In the genomic region with DNA sequence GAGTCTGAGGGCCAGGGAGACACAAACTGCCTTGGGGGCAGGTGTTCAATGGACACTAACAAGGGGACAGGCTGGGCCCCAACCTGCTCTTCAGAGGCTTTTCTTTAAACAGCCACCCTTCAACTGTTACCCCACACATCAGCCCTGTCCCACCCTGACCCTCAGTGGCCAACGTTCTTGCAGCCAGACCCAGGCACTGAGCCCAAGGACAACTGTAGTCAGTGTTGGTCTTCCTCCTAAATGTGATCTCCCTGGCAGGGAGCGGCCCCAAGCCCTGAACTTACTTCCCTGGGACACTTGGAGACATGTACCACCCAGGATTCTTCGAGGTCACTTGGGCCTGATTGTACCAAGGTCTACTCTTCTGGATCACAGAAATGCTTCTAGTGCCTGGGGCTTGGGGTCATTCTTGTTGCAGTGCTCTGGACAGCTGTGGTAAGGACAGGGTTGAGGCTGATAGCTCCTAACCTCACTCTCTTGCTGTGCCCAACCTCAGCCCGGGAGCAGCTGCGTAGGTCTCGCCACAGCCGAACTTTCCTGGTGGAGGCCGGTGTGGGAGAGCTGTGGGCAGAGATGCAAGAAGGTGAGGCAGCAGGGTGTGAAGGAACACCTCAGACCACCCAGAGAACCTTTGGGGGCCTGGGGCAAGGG, we compare ENCODE assay signal across 22 mouse cellular contexts. TPM values are rescaled to one million over a fixed set of nuclear protein-coding genes. Genes with fewer than 3 reads are reported as not detected.
A peak's percentile ranks its signal among the peaks of the same experiment; 100 is the strongest.
DNase-seq lines count a peak whose midpoint lies in the region; ATAC-seq and TF ChIP-seq lines count a peak whose summit lies in the region.
"Had no signal": no experiment of that assay in that cellular context is flagged by ENCODE, and none has a peak within 500 bp of the region (broad histone marks: within the 10 kb centered on the region; RNA-seq: fewer than 3 reads in every experiment).

No protein-coding gene starts in this region.

- 84% methylated on average over 8 of the region's 8 CpGs for WGBS in heart, embryonic 10.5 days
- 87% methylated on average over 8 of the region's 8 CpGs for WGBS in liver, embryonic 13.5 days (ENCODE audit: insufficient replicate concordance)
- 92% methylated on average over 8 of the region's 8 CpGs for WGBS in liver, embryonic 11.5 days
- 85% methylated on average over 8 of the region's 8 CpGs for WGBS in liver, postnatal 0 days (ENCODE audit: insufficient replicate concordance)

- H3K9ac ChIP-seq in liver, embryonic 13.5 days = peak overlapping the region; percentile 1; the same call in 1 of the 2 replicates
- no peak overlapping the region for H3K9ac ChIP-seq in liver, embryonic 11.5 days (ENCODE audit: low read depth, low read length)
- H3K9ac ChIP-seq in liver, postnatal 0 days (replicated peaks) = no peak overlapping the region
- H3K9ac ChIP-seq: embryonic facial prominence, embryonic 12.5 days; forebrain, embryonic 15.5 days; heart, embryonic 12.5 days; hindbrain, embryonic 13.5 days had no signal

- no peak overlapping the region for H3K4me2 ChIP-seq in liver, embryonic 13.5 days
- no peak overlapping the region for H3K4me2 ChIP-seq in liver, embryonic 11.5 days
- no peak overlapping the region for H3K4me2 ChIP-seq in liver, postnatal 0 days (ENCODE audit: low read depth, low read length)
- H3K4me2 ChIP-seq: embryonic facial prominence, embryonic 12.5 days; forebrain, embryonic 15.5 days; heart, embryonic 12.5 days; hindbrain, embryonic 13.5 days had no signal

- no peak overlapping the region for H3K4me3 ChIP-seq in heart, embryonic 10.5 days
- no peak overlapping the region for H3K4me3 ChIP-seq in liver, embryonic 13.5 days (replicated peaks)
- no peak overlapping the region for H3K4me3 ChIP-seq in liver, embryonic 11.5 days (ENCODE audit: low read depth, low read length)
- no peak overlapping the region for H3K4me3 ChIP-seq in brown adipose tissue, adult 24 weeks (ENCODE audit: insufficient read depth, low read depth, low read length)
- no peak overlapping the region for H3K4me3 ChIP-seq in liver, postnatal 0 days (ENCODE audit: low read depth, low read length)
- H3K4me3 ChIP-seq: embryonic facial prominence, embryonic 12.5 days; forebrain, embryonic 15.5 days; heart, embryonic 12.5 days; hindbrain, embryonic 13.5 days had no signal

- peak overlapping the region; percentile 80 for H3K27ac ChIP-seq in heart, embryonic 10.5 days
- peak overlapping the region; percentile 23; the same call in 1 of the 2 replicates for H3K27ac ChIP-seq in liver, embryonic 13.5 days
- no peak overlapping the region for H3K27ac ChIP-seq in liver, embryonic 11.5 days (ENCODE audit: low read depth, low read length)
- H3K27ac ChIP-seq in brown adipose tissue, adult 24 weeks (replicated peaks; ENCODE audit: low read depth, low read length) = peak overlapping the region; percentile 98
- no peak overlapping the region for H3K27ac ChIP-seq in liver, postnatal 0 days (ENCODE audit: low read depth)
- H3K27ac ChIP-seq: embryonic facial prominence, embryonic 12.5 days; forebrain, embryonic 15.5 days; hindbrain, postnatal 0 days had no signal

- peaks cover 59% of the 10 kb centered on the region for H3K4me1 ChIP-seq in heart, embryonic 10.5 days
- H3K4me1 ChIP-seq in liver, embryonic 13.5 days (replicated peaks) = peaks cover 69% of the 10 kb centered on the region
- peaks cover 25% of the 10 kb centered on the region for H3K4me1 ChIP-seq in liver, embryonic 11.5 days (replicated peaks; ENCODE audit: control insufficient read depth, insufficient read depth, low read length)
- H3K4me1 ChIP-seq in brown adipose tissue, adult 24 weeks (ENCODE audit: control insufficient read depth, insufficient read depth, insufficient read length, low read length) = peaks cover 38% of the 10 kb centered on the region
- peaks cover 20% of the 10 kb centered on the region for H3K4me1 ChIP-seq in liver, postnatal 0 days (ENCODE audit: insufficient read depth)
- H3K4me1 ChIP-seq: embryonic facial prominence, embryonic 12.5 days; forebrain, embryonic 15.5 days had no signal

- TF ChIP-seq CTCF in liver, postnatal 0 days (IDR thresholded peaks at IDR 0.05; ENCODE audit: low read depth) = no peak

- ATAC-seq in liver, embryonic 13.5 days (ENCODE audit: low read depth) = no peak
- ATAC-seq in liver, embryonic 11.5 days (replicated peaks; ENCODE audit: low FRiP score) = no peak
- ATAC-seq in liver, postnatal 0 days = no peak

- H3K9me3 ChIP-seq in heart, embryonic 10.5 days = no peaks in the 10 kb centered on the region
- H3K9me3 ChIP-seq in liver, embryonic 13.5 days (replicated peaks) = no peaks in the 10 kb centered on the region
- H3K9me3 ChIP-seq in liver, embryonic 11.5 days (ENCODE audit: control insufficient read depth, low read length) = no peaks in the 10 kb centered on the region
- H3K9me3 ChIP-seq in liver, postnatal 0 days (ENCODE audit: low read length) = no peaks in the 10 kb centered on the region
- H3K9me3 ChIP-seq: embryonic facial prominence, embryonic 12.5 days; forebrain, embryonic 15.5 days; heart, embryonic 12.5 days; hindbrain, embryonic 13.5 days had no signal

- no peak for TF ChIP-seq EP300 in liver, postnatal 0 days (IDR thresholded peaks at IDR 0.05; ENCODE audit: low read depth)

- peak; percentile 74 for DNase-seq in heart, embryonic 10.5 days (ENCODE audit: low spot score)
- DNase-seq in heart, adult 9 months (ENCODE audit: low spot score in 2 of 2) = no peak
- no peak for DNase-seq in liver, embryonic 13.5 days
- DNase-seq in liver, embryonic 11.5 days (ENCODE audit: low spot score) = no peak
- peak; percentile 19 for DNase-seq in liver, postnatal 0 days
- DNase-seq: adrenal gland, adult 2 months; adrenal gland, postnatal 36 days; cerebellum, adult 11 months; cerebellum, adult 8-10 months; cerebellum, postnatal 14 days; embryo, embryonic 11 days; gastrocnemius, postnatal 10 days had no signal

- H3K36me3 ChIP-seq in heart, embryonic 10.5 days = peaks cover 59% of the 10 kb centered on the region
- H3K36me3 ChIP-seq in liver, embryonic 13.5 days = peaks cover 53% of the 10 kb centered on the region
- peaks cover 26% of the 10 kb centered on the region for H3K36me3 ChIP-seq in liver, embryonic 11.5 days (ENCODE audit: control insufficient read depth, insufficient read depth, low read length)
- peaks cover 22% of the 10 kb centered on the region for H3K36me3 ChIP-seq in liver, postnatal 0 days (replicated peaks; ENCODE audit: insufficient read depth, low read length)

- H3K27me3 ChIP-seq in heart, embryonic 10.5 days (ENCODE audit: insufficient read depth, poor library complexity, severe bottlenecking) = peaks cover 5% of the 10 kb centered on the region
- no peaks in the 10 kb centered on the region for H3K27me3 ChIP-seq in liver, embryonic 13.5 days
- no peaks in the 10 kb centered on the region for H3K27me3 ChIP-seq in liver, embryonic 11.5 days (replicated peaks; ENCODE audit: control insufficient read depth, insufficient read depth, low read length)
- no peaks in the 10 kb centered on the region for H3K27me3 ChIP-seq in liver, postnatal 0 days (ENCODE audit: insufficient read depth, low read length)
- H3K27me3 ChIP-seq: embryonic facial prominence, embryonic 12.5 days; forebrain, embryonic 15.5 days; heart, embryonic 12.5 days; hindbrain, embryonic 13.5 days had no signal

RNA-seq across cellular contexts. Expression of a gene that starts 8.2 kb away (rescaled TPM):
- not detected in 2 replicates for polyA plus RNA-seq in heart, embryonic 10.5 days (2016; fragmentation: Nextera tagmentation; extraction: Ambion mirVana)
- not detected in 2 replicates for polyA plus RNA-seq in liver, embryonic 13.5 days (2015; fragmentation: Nextera tagmentation; extraction: Ambion mirVana)
- not detected in 2 replicates for polyA plus RNA-seq in liver, embryonic 11.5 days (2014; fragmentation: Nextera tagmentation; extraction: Ambion mirVana)
- not detected in 2 replicates for polyA plus RNA-seq in brown adipose tissue, adult 24 weeks (2012; ENCODE audit: insufficient read depth, insufficient read length, missing spikeins)
- polyA plus RNA-seq in liver, postnatal 0 days (2015; fragmentation: Nextera tagmentation; extraction: Ambion mirVana) = not detected in 2 replicates
- polyA plus RNA-seq: adrenal gland, adult 2 months; embryonic facial prominence, embryonic 12.5 days; forebrain, embryonic 11.5 days; forebrain, embryonic 15.5 days; gonadal fat pad, adult 2 months; heart, embryonic 12.5 days; heart, embryonic 16.5 days; hindbrain, embryonic 13.5 days; hindbrain, postnatal 0 days; intestine, embryonic 14.5 days had no signal

RNA-seq across cellular contexts. Expression of a gene that starts 14.4 kb away (rescaled TPM):
- 10.0 and 10.8 TPM in 2 replicates for polyA plus RNA-seq in heart, embryonic 10.5 days (2016; fragmentation: Nextera tagmentation; extraction: Ambion mirVana)
- 2.1 and 2.2 TPM in 2 replicates for polyA plus RNA-seq in liver, embryonic 13.5 days (2015; fragmentation: Nextera tagmentation; extraction: Ambion mirVana)
- polyA plus RNA-seq in liver, embryonic 11.5 days (2014; fragmentation: Nextera tagmentation; extraction: Ambion mirVana) = 5.5 TPM in 2 replicates
- polyA plus RNA-seq in brown adipose tissue, adult 24 weeks (2012; ENCODE audit: insufficient read depth, insufficient read length, missing spikeins) = 7.0 and 9.6 TPM in 2 replicates
- 0.65 and 0.67 TPM in 2 replicates for polyA plus RNA-seq in liver, postnatal 0 days (2015; fragmentation: Nextera tagmentation; extraction: Ambion mirVana)

RNA-seq across cellular contexts. Expression of a gene that starts 18.4 kb away (rescaled TPM):
- polyA plus RNA-seq in heart, embryonic 10.5 days (2016; fragmentation: Nextera tagmentation; extraction: Ambion mirVana) = 82.6 and 86.0 TPM in 2 replicates
- 124 and 129 TPM in 2 replicates for polyA plus RNA-seq in liver, embryonic 13.5 days (2015; fragmentation: Nextera tagmentation; extraction: Ambion mirVana)
- polyA plus RNA-seq in liver, embryonic 11.5 days (2014; fragmentation: Nextera tagmentation; extraction: Ambion mirVana) = 130 TPM in 2 replicates
- 426 and 428 TPM in 2 replicates for polyA plus RNA-seq in brown adipose tissue, adult 24 weeks (2012; ENCODE audit: insufficient read depth, insufficient read length, missing spikeins)
- polyA plus RNA-seq in liver, postnatal 0 days (2015; fragmentation: Nextera tagmentation; extraction: Ambion mirVana) = 58.1 and 61.6 TPM in 2 replicates

RNA-seq across cellular contexts. Expression of a gene that starts 38.4 kb away (rescaled TPM):
- 4.9 and 5.1 TPM in 2 replicates for polyA plus RNA-seq in heart, embryonic 10.5 days (2016; fragmentation: Nextera tagmentation; extraction: Ambion mirVana)
- polyA plus RNA-seq in liver, embryonic 13.5 days (2015; fragmentation: Nextera tagmentation; extraction: Ambion mirVana) = 3.5 and 4.5 TPM in 2 replicates
- 3.8 and 4.9 TPM in 2 replicates for polyA plus RNA-seq in liver, embryonic 11.5 days (2014; fragmentation: Nextera tagmentation; extraction: Ambion mirVana)
- polyA plus RNA-seq in brown adipose tissue, adult 24 weeks (2012; ENCODE audit: insufficient read depth, insufficient read length, missing spikeins) = 78.2 and 99.0 TPM in 2 replicates
- 4.2 and 4.8 TPM in 2 replicates for polyA plus RNA-seq in liver, postnatal 0 days (2015; fragmentation: Nextera tagmentation; extraction: Ambion mirVana)

RNA-seq across cellular contexts. Expression of a gene that starts 45.3 kb away (rescaled TPM):
- polyA plus RNA-seq in heart, embryonic 10.5 days (2016; fragmentation: Nextera tagmentation; extraction: Ambion mirVana) = 27.8 and 35.9 TPM in 2 replicates
- 171 and 201 TPM in 2 replicates for polyA plus RNA-seq in liver, embryonic 13.5 days (2015; fragmentation: Nextera tagmentation; extraction: Ambion mirVana)
- 76.4 and 85.4 TPM in 2 replicates for polyA plus RNA-seq in liver, embryonic 11.5 days (2014; fragmentation: Nextera tagmentation; extraction: Ambion mirVana)
- 2.4 and 2.5 TPM in 2 replicates for polyA plus RNA-seq in brown adipose tissue, adult 24 weeks (2012; ENCODE audit: insufficient read depth, insufficient read length, missing spikeins)
- 67.6 and 77.7 TPM in 2 replicates for polyA plus RNA-seq in liver, postnatal 0 days (2015; fragmentation: Nextera tagmentation; extraction: Ambion mirVana)

Comparison
In these comparisons a context has a peak if more than half of its experiments do, and no peak if none do; other contexts are left out.
1. DNase-seq: peak in heart, embryonic 10.5 days (single experiment) and liver, postnatal 0 days (single experiment); none in heart, adult 9 months (0 of 2), liver, embryonic 13.5 days (single experiment) and liver, embryonic 11.5 days (single experiment).
2. H3K27ac ChIP-seq: peak in heart, embryonic 10.5 days (single experiment), liver, embryonic 13.5 days (single experiment) and brown adipose tissue, adult 24 weeks (single experiment); none in liver, embryonic 11.5 days (single experiment) and liver, postnatal 0 days (single experiment).